ENCODE assay signal across 8 mouse cellular contexts in the genomic region with DNA sequence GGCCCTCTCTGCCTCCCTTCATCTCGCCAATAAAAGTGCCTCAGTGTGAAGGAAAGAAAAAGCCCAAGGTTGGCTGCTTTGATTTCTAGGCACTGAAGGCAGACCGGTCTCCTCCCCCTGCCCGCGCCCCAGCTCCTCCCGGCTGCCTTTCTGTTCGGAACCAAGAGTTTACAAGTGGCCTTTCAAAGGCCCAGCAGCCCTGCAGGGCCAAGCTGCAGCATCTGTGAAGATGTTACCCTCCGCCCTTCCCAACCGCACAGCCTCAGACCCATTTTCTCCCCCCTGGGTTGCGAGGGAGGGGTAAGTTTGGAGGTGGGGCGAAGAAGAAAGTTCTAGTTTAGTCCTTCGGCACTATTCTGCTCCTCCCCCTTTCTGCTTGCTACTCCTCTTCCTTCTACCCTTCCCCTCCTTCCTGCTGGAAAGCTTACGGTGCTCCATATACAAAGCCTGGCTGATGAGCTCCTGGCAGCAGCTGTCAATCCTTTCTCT.
A peak's percentile ranks its signal among the peaks of the same experiment; 100 is the strongest.
DNase-seq lines count a peak whose midpoint lies in the region; ATAC-seq and TF ChIP-seq lines count a peak whose summit lies in the region.

No protein-coding gene starts in this region.

- peak overlapping the region; percentile 62 for H3K4me2 ChIP-seq in lung, embryonic 16.5 days (ENCODE audit: low read depth, low read length)
- peak overlapping the region; percentile 54 for H3K4me2 ChIP-seq in stomach, postnatal 0 days (replicated peaks; ENCODE audit: low read depth)

- H3K27me3 ChIP-seq in hindbrain, embryonic 10.5 days (ENCODE audit: insufficient read depth, poor library complexity, severe bottlenecking), result peaks cover 54% of the 10 kb centered on the region
- H3K27me3 ChIP-seq in lung, embryonic 16.5 days (ENCODE audit: control insufficient read depth, insufficient read depth, low read depth, low read length), result no peaks in the 10 kb centered on the region
- H3K27me3 ChIP-seq in stomach, postnatal 0 days (ENCODE audit: control insufficient read depth, insufficient read depth, low read length), result no peaks in the 10 kb centered on the region

- no peaks in the 10 kb centered on the region for H3K36me3 ChIP-seq in hindbrain, embryonic 10.5 days
- no peaks in the 10 kb centered on the region for H3K36me3 ChIP-seq in lung, embryonic 16.5 days (ENCODE audit: control insufficient read depth, insufficient read depth, low read length)
- no peaks in the 10 kb centered on the region for H3K36me3 ChIP-seq in stomach, postnatal 0 days (ENCODE audit: control insufficient read depth, insufficient read depth, low read length)

- peak; percentile 32 for DNase-seq in right cerebral cortex, postnatal 14 days
- no peak for DNase-seq in right cerebral cortex, postnatal 36 days (ENCODE audit: low spot score in 2 of 2)
- no peak for DNase-seq in hindbrain, embryonic 10.5 days (ENCODE audit: low spot score)
- DNase-seq in stomach, postnatal 0 days (ENCODE audit: low spot score), result no peak
- DNase-seq in left cerebral cortex, postnatal 25 days (ENCODE audit: low spot score in 2 of 2), result no peak
- DNase-seq in left cerebral cortex, adult 11 months (ENCODE audit: low spot score), result no peak

- no peak for TF ChIP-seq POLR2A in cortical plate, adult 2 months (IDR thresholded peaks at IDR 0.05; ENCODE audit: extremely low read depth, insufficient read depth, low read length)

- ATAC-seq in lung, embryonic 16.5 days (ENCODE audit: low read depth), result peak; percentile 63
- ATAC-seq in stomach, postnatal 0 days (ENCODE audit: low FRiP score, low TSS enrichment), result peak; percentile 55

- H3K27ac ChIP-seq in cortical plate, adult 2 months (ENCODE audit: insufficient read depth, low read length), result peak overlapping the region; percentile 69
- H3K27ac ChIP-seq in hindbrain, embryonic 10.5 days, result peak overlapping the region; percentile 95
- peak overlapping the region; percentile 98 for H3K27ac ChIP-seq in lung, embryonic 16.5 days (ENCODE audit: low read length)
- peak overlapping the region; percentile 96 for H3K27ac ChIP-seq in stomach, postnatal 0 days (replicated peaks)

- no peak for TF ChIP-seq CTCF in cortical plate, adult 2 months (IDR thresholded peaks at IDR 0.05; ENCODE audit: extremely low read depth, insufficient read depth, low read length)
- TF ChIP-seq CTCF in stomach, postnatal 0 days (IDR thresholded peaks at IDR 0.05; ENCODE audit: low read depth), result no peak

- H3K4me1 ChIP-seq in cortical plate, adult 2 months (ENCODE audit: control insufficient read depth, insufficient read depth, low read length), result no peaks in the 10 kb centered on the region; the same call in 1 of the 2 replicates
- peaks cover 24% of the 10 kb centered on the region for H3K4me1 ChIP-seq in hindbrain, embryonic 10.5 days (replicated peaks)
- H3K4me1 ChIP-seq in lung, embryonic 16.5 days (replicated peaks; ENCODE audit: control insufficient read depth, insufficient read depth, low read length), result peaks cover 14% of the 10 kb centered on the region
- H3K4me1 ChIP-seq in stomach, postnatal 0 days (replicated peaks; ENCODE audit: control insufficient read depth, insufficient read depth), result peaks cover 10% of the 10 kb centered on the region

- intact Hi-C loops in left cerebral cortex, postnatal 25 days (cut with DNase I), result loop anchor here (1.0 to 10.0 kb wide), 6 partner anchors 43 to 1071 kb away; a partner anchor contains a TSS

- H3K4me3 ChIP-seq in cortical plate, adult 2 months (ENCODE audit: insufficient read depth, low read length), result peak overlapping the region; percentile 44
- peak overlapping the region; percentile 72 for H3K4me3 ChIP-seq in hindbrain, embryonic 10.5 days
- H3K4me3 ChIP-seq in lung, embryonic 16.5 days (ENCODE audit: low read length), result peak overlapping the region; percentile 60
- H3K4me3 ChIP-seq in stomach, postnatal 0 days (ENCODE audit: low read depth, low read length), result peak overlapping the region; percentile 41; the same call in 1 of the 2 replicates

- H3K9me3 ChIP-seq in hindbrain, embryonic 10.5 days, result no peaks in the 10 kb centered on the region
- H3K9me3 ChIP-seq in lung, embryonic 16.5 days (ENCODE audit: control insufficient read depth, low read length), result no peaks in the 10 kb centered on the region
- no peaks in the 10 kb centered on the region for H3K9me3 ChIP-seq in stomach, postnatal 0 days (ENCODE audit: control insufficient read depth, low read length)

- peak overlapping the region; percentile 78 for H3K9ac ChIP-seq in lung, embryonic 16.5 days (ENCODE audit: low read length)
- peak overlapping the region; percentile 64 for H3K9ac ChIP-seq in stomach, postnatal 0 days (ENCODE audit: low read length)

- WGBS in hindbrain, embryonic 10.5 days, result under 1% methylated on average over 12 of the region's 12 CpGs
- WGBS in lung, embryonic 16.5 days, result 0% methylated on average over 12 of the region's 12 CpGs
- 7% methylated on average over 12 of the region's 12 CpGs for WGBS in stomach, postnatal 0 days

- TF ChIP-seq EP300 in stomach, postnatal 0 days (optimal IDR thresholded peaks at IDR 0.05), result no peak
